Mouse (Mus musculus) cerebellum, adult 2 months (tissue): Measurements from ENCODE around the gene Shc1.

Source experiments
- CTCF ChIP-seq: fragments of 200-500 bp; IDR thresholded peaks from 2 replicates; pipeline ENCODE4 v1.5.1; 2011; ENCODE audit warnings: low read depth, mild to moderate bottlenecking, control low read depth, low read length, moderate library complexity, borderline replicate concordance; ENCODE audit not compliant: insufficient read depth
- POLR2A ChIP-seq: fragments of 200-500 bp; IDR thresholded peaks from 2 replicates; pipeline ENCODE4 v1.6.1; 2011; ENCODE audit warnings: low read length, control low read depth, borderline replicate concordance; ENCODE audit not compliant: insufficient read depth

DNA sequence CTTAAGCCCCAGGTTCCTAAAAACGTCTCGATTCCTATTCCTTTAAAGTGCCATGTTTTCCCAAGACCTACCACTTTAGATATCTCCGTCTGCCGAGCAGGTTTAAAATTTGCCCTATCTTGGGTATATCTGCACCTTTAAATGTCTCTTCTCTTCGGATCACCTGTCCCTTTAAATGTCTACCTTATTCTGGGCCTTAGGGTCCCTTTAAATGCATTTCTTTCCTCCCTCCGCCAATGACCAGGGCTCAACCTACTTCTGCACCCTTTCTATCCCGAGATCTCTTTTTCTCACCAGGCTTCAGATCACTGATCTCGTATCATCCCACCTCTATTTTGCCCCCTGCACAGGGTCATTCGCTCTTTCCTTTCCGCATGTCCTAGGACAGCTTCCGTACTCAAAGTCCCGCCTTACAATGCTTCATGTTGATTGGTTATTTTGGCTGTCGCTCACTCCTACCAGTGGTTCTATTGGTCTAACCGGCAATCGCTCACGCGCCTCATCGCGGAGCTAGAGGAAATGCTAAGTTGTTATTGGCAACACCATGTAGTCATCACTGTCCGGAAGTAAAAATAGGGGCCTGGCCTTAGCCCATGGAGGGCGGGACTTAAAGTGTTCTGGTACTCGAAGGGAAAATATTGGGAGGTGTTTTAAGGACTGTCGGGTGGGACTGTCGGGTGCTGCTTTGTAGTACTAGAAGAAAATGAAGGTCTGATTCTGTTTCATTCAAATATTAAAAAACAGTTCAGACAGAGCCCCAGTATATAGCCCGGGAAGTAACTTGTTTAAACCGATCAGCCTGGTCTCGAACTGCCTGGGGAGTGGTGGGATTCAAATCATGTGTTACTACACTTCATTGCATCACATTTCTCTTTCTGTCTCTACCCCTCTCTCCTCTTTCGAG is 6.5 kb upstream of the Shc1 start, which contains the start of gene Flad1:
- TF ChIP-seq CTCF, result no peak
- TF ChIP-seq POLR2A, result peak; percentile 63; the same call in 1 of the 2 replicates
